Mouse (Mus musculus) cortical plate, adult 2 months (tissue): Measurements from ENCODE around the gene Gnb1.

Experiments
- CTCF ChIP-seq: fragments of 200-500 bp; IDR thresholded peaks from 2 replicates; pipeline ENCODE4 v1.5.1; 2011; ENCODE audit warnings: mild to moderate bottlenecking, control low read depth, low read length; ENCODE audit not compliant: insufficient read depth; ENCODE audit errors: extremely low read depth
- POLR2A ChIP-seq: fragments of 200-500 bp; IDR thresholded peaks from 2 replicates; pipeline ENCODE4 v1.6.1; 2011; ENCODE audit warnings: mild to moderate bottlenecking, low read length, control low read depth; ENCODE audit not compliant: insufficient read depth; ENCODE audit errors: extremely low read depth

GRCm38 (mm10) chr4:155580420-155580819 is 89.3 kb downstream of the Gnb1 start:
- no peak for TF ChIP-seq POLR2A
- TF ChIP-seq CTCF = peak; percentile 73
